Mouse (Mus musculus): ENCODE measurements around the gene Radil.

- TF ChIP-seq GATA1 (IDR thresholded peaks at IDR 0.05; ENCODE audit: borderline replicate concordance, low read length) (no peak), FLI1 (IDR thresholded peaks at IDR 0.05; ENCODE audit: low read length) (no peak)
Measured at GRCm38 (mm10) chr5:142482512-142482911, 68.4 kb downstream of the Radil start.
